Mouse (Mus musculus) lung, adult 2 months (tissue): ENCODE results near the gene Gm12258.

Experiments used
- CTCF ChIP-seq: fragments of 200-500 bp; IDR thresholded peaks from 2 replicates; pipeline ENCODE4 v1.5.1; 2011; ENCODE audit warnings: mild to moderate bottlenecking, low read length, control low read depth; ENCODE audit not compliant: insufficient read depth
- POLR2A ChIP-seq: fragments of 200-500 bp; IDR thresholded peaks from 2 replicates; pipeline ENCODE4 v1.6.1; 2011; ENCODE audit warnings: low read depth, mild to moderate bottlenecking, control low read depth, low read length, borderline replicate concordance; ENCODE audit errors: extremely low read depth

GRCm38 (mm10) chr11:58883756-58884155 is 36.8 kb downstream of the Gm12258 start:
- no peak for TF ChIP-seq CTCF
- no peak for TF ChIP-seq POLR2A
